Mouse (Mus musculus): ENCODE data around the gene Nell1. TPM values are rescaled to one million over a fixed set of nuclear protein-coding genes. Genes with fewer than 3 reads are reported as not detected.
"Not testable (repeated sequence)": the region's sequence is repeated elsewhere in the genome, so short reads cannot be mapped to it uniquely, and the experiment has no call there.

The Nell1 gene
- polyA plus RNA-seq (2014; fragmentation: Nextera tagmentation; extraction: Ambion mirVana): 2.2 and 2.4 TPM in 2 replicates

DNA sequence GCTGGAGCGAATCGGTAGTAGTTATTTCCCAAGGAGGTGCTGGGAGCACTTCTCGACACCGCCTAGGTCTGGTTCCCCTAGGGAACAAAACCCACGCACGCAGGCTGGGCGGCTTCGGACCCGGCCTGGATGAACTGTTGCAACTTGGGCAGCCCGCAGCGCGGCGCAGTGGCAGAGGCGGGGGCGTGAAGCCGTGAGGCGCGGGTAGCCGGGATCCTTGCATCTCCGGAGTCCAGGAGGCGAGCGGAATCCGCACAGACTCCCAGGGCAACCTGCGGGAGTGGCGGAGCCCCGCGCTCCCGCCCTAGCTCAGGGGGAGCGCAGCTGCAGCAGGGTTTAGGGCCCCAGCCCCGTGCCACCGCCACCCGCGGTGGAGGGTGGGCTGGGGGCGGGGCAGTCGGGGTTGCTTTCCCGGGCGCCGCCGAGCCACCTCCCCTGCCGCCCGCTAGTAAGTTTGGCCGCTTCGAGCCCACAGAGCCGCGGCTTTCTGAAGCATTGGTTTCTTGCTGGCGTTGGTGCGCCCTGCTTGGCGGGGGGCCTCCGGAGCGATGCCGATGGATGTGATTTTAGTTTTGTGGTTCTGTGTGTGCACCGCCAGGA is at the start of gene Nell1:
TSS of gene Nell1 (plus strand) at position 24 of the 600 bp plus-strand sequence.
- Histone ChIP-seq H3K4me3 (ENCODE audit: low read depth, low read length) (peak within 1 kb of the TSS; percentile 52), H3K27ac (ENCODE audit: low read depth, low read length) (no peak within 1 kb of the TSS), H3K9ac (ENCODE audit: low read length) (peak within 1 kb of the TSS; percentile 52), H3K4me1 (ENCODE audit: control insufficient read depth, insufficient read depth, low read length) (peaks cover 9% of the 10 kb centered on the region), H3K27me3 (ENCODE audit: control insufficient read depth, insufficient read depth, low read length) (peaks cover 37% of the 10 kb centered on the region), H3K9me3 (ENCODE audit: control insufficient read depth, low read length) (no peaks in the 10 kb centered on the region), H3K36me3 (ENCODE audit: control insufficient read depth, insufficient read depth, low read length) (no peaks in the 10 kb centered on the region), H3K4me2 (peak within 1 kb of the TSS; percentile 78)
- ATAC-seq (ENCODE audit: low FRiP score) (peak; percentile 80), DNase-seq (ENCODE audit: low spot score, missing footprints) (peak; percentile 95)
- under 1% methylated on average over 52 of the region's 52 CpGs for WGBS

DNA sequence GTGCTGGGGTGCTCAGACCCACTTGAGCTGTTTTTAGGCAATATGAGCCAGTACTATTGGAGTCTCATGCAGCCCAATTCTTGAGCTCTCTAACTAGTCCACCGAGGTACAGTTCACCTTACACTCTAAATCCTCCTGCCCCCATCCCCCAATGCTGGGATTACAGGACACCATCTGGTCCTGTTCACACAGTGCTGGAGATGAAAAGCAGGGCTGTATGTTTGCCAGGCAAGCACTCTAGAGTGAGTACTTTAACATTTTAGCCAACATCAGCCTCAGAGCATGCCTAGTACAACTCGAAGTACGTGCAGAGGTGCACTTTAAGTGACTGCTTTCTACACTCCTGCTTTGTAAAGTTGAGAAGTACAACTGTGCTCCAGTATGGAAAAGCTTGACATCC is 46.1 kb upstream of the Nell1 start:
- Histone ChIP-seq H3K36me3 (ENCODE audit: control insufficient read depth, insufficient read depth, low read length) (no peaks in the 10 kb centered on the region), H3K4me2 (no peak overlapping the region), H3K4me3 (ENCODE audit: low read depth, low read length) (no peak overlapping the region), H3K9me3 (ENCODE audit: control insufficient read depth, low read length) (no peaks in the 10 kb centered on the region), H3K4me1 (ENCODE audit: control insufficient read depth, insufficient read depth, low read length) (no peaks in the 10 kb centered on the region; the same call in 1 of the 2 replicates), H3K27ac (ENCODE audit: low read depth, low read length) (no peak overlapping the region), H3K9ac (ENCODE audit: low read length) (no peak overlapping the region), H3K27me3 (ENCODE audit: control insufficient read depth, insufficient read depth, low read length) (peaks cover 2% of the 10 kb centered on the region; the same call in 1 of the 2 replicates)
- ATAC-seq (ENCODE audit: low FRiP score) (no peak), DNase-seq (ENCODE audit: low spot score, missing footprints) (no peak)
- 66% methylated on average over 3 of the region's 3 CpGs for WGBS

DNA sequence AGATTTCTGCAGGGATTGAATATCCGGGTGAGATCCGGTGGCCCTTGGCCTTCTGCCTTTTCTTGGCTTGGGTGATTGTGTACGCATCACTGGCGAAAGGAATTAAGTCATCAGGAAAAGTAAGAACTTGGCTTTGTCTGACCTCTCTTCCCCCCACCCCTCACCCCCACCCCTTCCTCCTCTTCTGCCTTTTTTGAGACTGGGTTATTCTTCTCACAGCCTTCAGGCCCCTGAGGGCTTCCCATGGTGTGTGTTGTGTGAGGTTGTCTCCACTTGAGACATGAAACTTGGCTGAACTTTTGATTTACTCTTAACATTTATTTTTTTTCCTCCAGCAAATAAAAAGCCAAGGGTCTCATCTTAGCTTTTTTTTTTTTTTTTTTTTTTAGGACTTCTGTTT is 44.7 kb upstream of the Nell1 start:
- no peak overlapping the region for H3K4me3 ChIP-seq (ENCODE audit: low read depth, low read length)
- peak; percentile 42; the same call in 1 of the 2 replicates for ATAC-seq (ENCODE audit: low FRiP score)
- no peaks in the 10 kb centered on the region; the same call in 1 of the 2 replicates for H3K27me3 ChIP-seq (ENCODE audit: control insufficient read depth, insufficient read depth, low read length)
- H3K27ac ChIP-seq (ENCODE audit: low read depth, low read length): no peak overlapping the region
- H3K36me3 ChIP-seq (ENCODE audit: control insufficient read depth, insufficient read depth, low read length): no peaks in the 10 kb centered on the region
- H3K4me1 ChIP-seq (ENCODE audit: control insufficient read depth, insufficient read depth, low read length): no peaks in the 10 kb centered on the region; the same call in 1 of the 2 replicates
- H3K9ac ChIP-seq (ENCODE audit: low read length): no peak overlapping the region
- no peak overlapping the region for H3K4me2 ChIP-seq
- no peaks in the 10 kb centered on the region for H3K9me3 ChIP-seq (ENCODE audit: control insufficient read depth, low read length)
- no peak for DNase-seq (ENCODE audit: low spot score, missing footprints)
- WGBS: 27% methylated on average over 4 of the region's 4 CpGs

DNA sequence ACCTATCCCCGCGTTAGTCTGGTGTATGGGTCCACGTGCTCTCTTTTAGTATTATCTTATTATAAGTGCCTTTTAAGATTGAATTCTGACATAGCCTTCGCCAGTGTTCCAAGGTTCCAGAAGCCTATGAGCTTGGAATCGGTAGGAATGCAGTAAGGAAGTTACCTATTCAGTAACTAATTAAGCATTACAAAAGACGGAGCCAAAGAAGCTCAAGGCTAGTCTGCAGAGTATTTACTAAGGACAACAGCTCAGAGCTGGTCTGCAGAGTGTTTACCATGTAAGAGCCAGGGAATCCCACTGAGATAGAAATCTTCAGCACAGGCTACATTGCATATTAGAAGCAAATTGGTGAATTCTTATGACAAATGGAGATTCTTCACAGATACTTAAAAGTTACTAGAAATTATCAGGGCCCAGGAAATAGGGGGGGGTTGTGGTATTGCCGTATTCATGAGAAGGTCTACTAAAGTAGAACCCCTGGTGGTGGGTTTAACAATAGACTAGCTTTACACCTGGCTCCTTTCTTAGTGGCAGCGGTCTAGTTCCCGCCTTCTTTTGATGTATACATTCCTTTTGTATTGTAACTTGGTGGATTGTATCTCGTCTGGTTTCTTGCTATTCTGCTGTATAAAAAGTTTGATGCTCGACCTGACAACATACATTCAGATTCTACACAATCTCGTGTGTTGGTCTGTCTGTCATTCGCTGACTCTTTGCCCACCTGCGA is 41.1 kb upstream of the Nell1 start:
- H3K9ac ChIP-seq (ENCODE audit: low read length); H3K36me3 ChIP-seq (ENCODE audit: control insufficient read depth, insufficient read depth, low read length); H3K27me3 ChIP-seq (ENCODE audit: control insufficient read depth, insufficient read depth, low read length); H3K4me1 ChIP-seq (ENCODE audit: control insufficient read depth, insufficient read depth, low read length); ATAC-seq (ENCODE audit: low FRiP score); H3K4me3 ChIP-seq (ENCODE audit: low read depth, low read length); H3K27ac ChIP-seq (ENCODE audit: low read depth, low read length); H3K4me2 ChIP-seq; DNase-seq (ENCODE audit: low spot score, missing footprints); H3K9me3 ChIP-seq (ENCODE audit: control insufficient read depth, low read length): not testable (repeated sequence)
- WGBS: 84% methylated on average over 14 of the region's 14 CpGs

DNA sequence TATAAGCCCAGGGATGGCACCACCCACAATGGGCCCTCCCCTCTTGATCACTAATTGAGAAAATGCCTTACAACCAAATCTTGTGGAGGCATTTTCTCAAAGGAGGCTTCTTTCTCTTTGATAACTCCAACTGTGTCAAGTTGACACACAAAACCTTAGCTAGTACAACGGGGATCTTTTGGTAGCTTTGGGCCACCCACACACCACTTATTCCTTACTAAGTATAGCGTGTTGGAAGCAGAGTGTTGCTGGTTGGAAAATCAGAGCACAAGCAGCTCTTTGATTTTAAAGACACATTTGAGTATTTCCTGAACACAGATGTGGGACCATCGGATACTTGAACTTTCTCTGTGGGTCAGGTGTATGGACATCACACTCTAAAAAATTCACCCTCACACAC is 37.8 kb upstream of the Nell1 start:
- Histone ChIP-seq H3K36me3 (ENCODE audit: control insufficient read depth, insufficient read depth, low read length) (no peaks in the 10 kb centered on the region), H3K9ac (ENCODE audit: low read length) (no peak overlapping the region), H3K4me3 (ENCODE audit: low read depth, low read length) (no peak overlapping the region), H3K9me3 (ENCODE audit: control insufficient read depth, low read length) (no peaks in the 10 kb centered on the region), H3K4me1 (ENCODE audit: control insufficient read depth, insufficient read depth, low read length) (no peaks in the 10 kb centered on the region), H3K27ac (ENCODE audit: low read depth, low read length) (no peak overlapping the region), H3K4me2 (no peak overlapping the region), H3K27me3 (ENCODE audit: control insufficient read depth, insufficient read depth, low read length) (no peaks in the 10 kb centered on the region)
- ATAC-seq (ENCODE audit: low FRiP score): no peak
- 91% methylated on average over 3 of the region's 3 CpGs for WGBS
- no peak for DNase-seq (ENCODE audit: low spot score, missing footprints)

DNA sequence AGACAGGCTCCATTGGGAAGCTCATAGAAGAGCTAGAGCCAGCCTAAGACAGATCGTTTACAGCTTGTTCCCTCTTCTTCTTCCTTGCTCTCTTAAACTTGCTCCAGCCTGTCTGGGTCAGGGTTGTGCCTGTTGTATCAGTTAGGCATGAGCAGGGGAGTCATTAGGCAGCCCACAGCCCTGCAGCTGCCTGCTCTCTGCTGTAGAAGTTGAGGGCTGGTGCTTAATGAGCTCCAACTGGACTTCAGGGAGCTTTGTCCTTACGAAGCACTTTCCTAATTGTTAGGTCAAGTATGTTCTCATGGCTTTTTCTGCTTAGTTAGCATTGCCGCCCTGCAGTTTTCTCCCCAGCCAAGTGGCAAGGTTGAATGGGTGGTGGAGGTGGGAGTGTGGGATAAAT is 32.6 kb upstream of the Nell1 start:
- H3K9ac ChIP-seq (ENCODE audit: low read length): no peak overlapping the region
- H3K27ac ChIP-seq (ENCODE audit: low read depth, low read length): no peak overlapping the region
- H3K4me3 ChIP-seq (ENCODE audit: low read depth, low read length): no peak overlapping the region
- no peak for ATAC-seq (ENCODE audit: low FRiP score)
- 83% methylated on average over 3 of the region's 3 CpGs for WGBS
- no peaks in the 10 kb centered on the region for H3K9me3 ChIP-seq (ENCODE audit: control insufficient read depth, low read length)
- H3K27me3 ChIP-seq (ENCODE audit: control insufficient read depth, insufficient read depth, low read length): no peaks in the 10 kb centered on the region
- no peak overlapping the region for H3K4me2 ChIP-seq
- H3K36me3 ChIP-seq (ENCODE audit: control insufficient read depth, insufficient read depth, low read length): no peaks in the 10 kb centered on the region
- H3K4me1 ChIP-seq (ENCODE audit: control insufficient read depth, insufficient read depth, low read length): no peaks in the 10 kb centered on the region
- DNase-seq (ENCODE audit: low spot score, missing footprints): no peak

DNA sequence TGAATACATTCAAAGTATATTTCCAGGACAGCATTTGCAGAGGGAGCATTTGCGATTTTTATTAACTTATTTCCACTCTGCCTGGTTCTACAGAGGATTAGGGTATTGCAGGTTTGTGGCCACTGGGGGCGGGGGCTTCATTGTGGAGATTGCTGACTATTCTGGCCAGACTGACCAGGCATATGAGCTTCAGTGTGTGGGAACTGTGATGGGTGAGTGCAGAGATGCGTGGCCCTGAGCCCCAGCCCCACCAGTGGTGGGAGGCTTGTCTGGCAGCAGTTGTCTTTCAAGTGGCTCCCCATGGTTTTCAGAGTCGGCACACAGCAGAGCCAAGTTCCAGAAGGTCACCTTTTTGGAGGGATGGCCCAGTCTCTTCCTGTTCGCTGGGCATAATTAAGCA is 32.2 kb upstream of the Nell1 start:
- no peak overlapping the region for H3K27ac ChIP-seq (ENCODE audit: low read depth, low read length)
- H3K9me3 ChIP-seq (ENCODE audit: control insufficient read depth, low read length): no peaks in the 10 kb centered on the region
- no peak for ATAC-seq (ENCODE audit: low FRiP score)
- 63% methylated on average over 5 of the region's 5 CpGs for whole genome bisulfite sequencing
- H3K4me2 ChIP-seq: no peak overlapping the region
- no peaks in the 10 kb centered on the region for H3K4me1 ChIP-seq (ENCODE audit: control insufficient read depth, insufficient read depth, low read length)
- no peaks in the 10 kb centered on the region for H3K36me3 ChIP-seq (ENCODE audit: control insufficient read depth, insufficient read depth, low read length)
- no peaks in the 10 kb centered on the region for H3K27me3 ChIP-seq (ENCODE audit: control insufficient read depth, insufficient read depth, low read length)
- no peak overlapping the region for H3K9ac ChIP-seq (ENCODE audit: low read length)
- H3K4me3 ChIP-seq (ENCODE audit: low read depth, low read length): no peak overlapping the region
- no peak for DNase-seq (ENCODE audit: low spot score, missing footprints)

DNA sequence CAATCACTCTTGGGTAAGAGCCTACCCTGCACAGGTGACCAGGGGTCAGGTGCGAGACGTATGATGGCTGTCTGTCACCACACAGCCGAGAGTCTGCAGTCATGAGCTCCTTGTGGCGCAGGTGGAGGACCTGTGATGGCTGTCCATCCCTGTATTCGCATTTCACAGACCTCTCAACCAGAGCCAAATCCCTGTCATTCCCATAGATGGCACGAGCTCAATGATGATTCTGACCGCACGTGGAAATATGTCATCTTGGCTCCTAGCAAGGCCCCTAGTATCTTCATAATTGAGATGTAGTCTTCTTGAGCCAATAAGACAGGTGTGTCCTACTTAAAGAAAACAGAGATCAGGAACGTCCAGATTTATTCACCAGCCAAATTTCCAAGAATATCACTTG is 28.0 kb upstream of the Nell1 start:
- no peak overlapping the region for H3K4me2 ChIP-seq
- no peak overlapping the region for H3K27ac ChIP-seq (ENCODE audit: low read depth, low read length)
- no peak overlapping the region for H3K4me3 ChIP-seq (ENCODE audit: low read depth, low read length)
- no peaks in the 10 kb centered on the region for H3K36me3 ChIP-seq (ENCODE audit: control insufficient read depth, insufficient read depth, low read length)
- H3K9me3 ChIP-seq (ENCODE audit: control insufficient read depth, low read length): no peaks in the 10 kb centered on the region
- DNase-seq (ENCODE audit: low spot score, missing footprints): no peak
- WGBS: 92% methylated on average over 9 of the region's 9 CpGs
- no peak for ATAC-seq (ENCODE audit: low FRiP score)
- H3K27me3 ChIP-seq (ENCODE audit: control insufficient read depth, insufficient read depth, low read length): no peaks in the 10 kb centered on the region
- H3K9ac ChIP-seq (ENCODE audit: low read length): no peak overlapping the region
- no peaks in the 10 kb centered on the region for H3K4me1 ChIP-seq (ENCODE audit: control insufficient read depth, insufficient read depth, low read length)

DNA sequence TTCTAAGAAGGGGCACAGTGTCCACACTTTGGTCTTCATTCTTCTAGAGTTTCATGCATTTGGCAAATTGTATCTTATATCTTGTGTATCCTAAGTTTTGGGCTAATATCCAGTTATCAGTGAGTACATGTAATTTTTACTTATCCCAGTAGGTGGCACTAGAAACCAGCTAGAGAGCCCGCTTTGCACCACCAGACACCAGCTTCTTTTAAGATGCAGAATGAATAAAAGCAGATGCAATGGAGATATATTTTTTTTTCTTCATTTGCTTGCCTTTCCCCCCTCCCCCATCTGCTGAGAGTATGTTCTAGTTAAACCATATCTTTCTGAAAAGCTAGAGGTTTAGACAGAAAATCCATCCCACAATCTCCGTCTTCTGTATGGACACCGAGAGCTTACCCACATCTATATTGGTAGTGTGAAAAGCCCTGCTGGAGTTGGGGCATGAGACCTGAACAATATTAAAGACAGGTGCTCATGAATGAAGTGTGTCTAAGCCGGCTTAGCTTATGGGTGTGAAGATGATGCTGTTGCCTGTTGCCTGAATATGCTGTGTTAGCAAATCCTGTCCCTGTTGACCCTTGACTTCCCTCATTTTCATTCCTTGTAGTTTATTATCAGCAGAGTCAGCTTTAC is 21.0 kb upstream of the Nell1 start:
- no peaks in the 10 kb centered on the region for H3K27me3 ChIP-seq (ENCODE audit: control insufficient read depth, insufficient read depth, low read length)
- no peaks in the 10 kb centered on the region for H3K36me3 ChIP-seq (ENCODE audit: control insufficient read depth, insufficient read depth, low read length)
- peak; percentile 44; the same call in 1 of the 2 replicates for ATAC-seq (ENCODE audit: low FRiP score)
- WGBS: 54% methylated on average over 4 of the region's 4 CpGs
- no peak overlapping the region for H3K4me3 ChIP-seq (ENCODE audit: low read depth, low read length)
- no peaks in the 10 kb centered on the region for H3K9me3 ChIP-seq (ENCODE audit: control insufficient read depth, low read length)
- no peak overlapping the region for H3K27ac ChIP-seq (ENCODE audit: low read depth, low read length)
- no peak overlapping the region for H3K9ac ChIP-seq (ENCODE audit: low read length)
- H3K4me1 ChIP-seq (ENCODE audit: control insufficient read depth, insufficient read depth, low read length): no peaks in the 10 kb centered on the region
- peak; percentile 92 for DNase-seq (ENCODE audit: low spot score, missing footprints)
- H3K4me2 ChIP-seq: no peak overlapping the region
